In genomic region chr1:94028741-94029140, GRCm38 (mm10) we compare ENCODE assay signal across 32 mouse cellular contexts. TPM values are rescaled to one million over a fixed set of nuclear protein-coding genes. Genes with fewer than 3 reads are reported as not detected.
A peak's percentile ranks its signal among the peaks of the same experiment; 100 is the strongest.
DNase-seq lines count a peak whose midpoint lies in the region; TF ChIP-seq lines count a peak whose summit lies in the region.
"Had no signal": no experiment of that assay in that cellular context is flagged by ENCODE, and none has a peak within 500 bp of the region (broad histone marks: within the 10 kb centered on the region; RNA-seq: fewer than 3 reads in every experiment).

No protein-coding gene starts in this region.

- no peak overlapping the region for H3K4me3 ChIP-seq in lung, adult 2 months (replicated peaks; ENCODE audit: extremely low read depth, low read depth, low read length)
- H3K4me3 ChIP-seq: forebrain, embryonic 10.5 days; forebrain, embryonic 13.5 days; heart, adult 2 months; heart, embryonic 10.5 days; heart, embryonic 13.5 days; hindbrain, embryonic 12.5 days; hindbrain, embryonic 15.5 days had no signal

- intact Hi-C loops in heart, postnatal 25 days (cut with DNase I): no loop called here

- WGBS in lung, adult 2 months: 83% methylated on average over 2 of the region's 2 CpGs

- no peaks in the 10 kb centered on the region for H3K4me1 ChIP-seq in lung, adult 2 months (ENCODE audit: control insufficient read depth, insufficient read depth, low read length)
- H3K4me1 ChIP-seq: forebrain, embryonic 10.5 days; forebrain, embryonic 13.5 days; heart, embryonic 10.5 days; heart, embryonic 13.5 days; hindbrain, embryonic 12.5 days; hindbrain, embryonic 15.5 days had no signal

- peak; percentile 72 for DNase-seq in adrenal gland, adult 2 months
- no peak for DNase-seq in adrenal gland, postnatal 25 days
- peak; percentile 62 for DNase-seq in ovary, adult 18-20 months (ENCODE audit: low spot score)
- no peak for DNase-seq in ovary, postnatal 14 days (ENCODE audit: low spot score)
- peak; percentile 80 for DNase-seq in Muller cell, postnatal 12 days (ENCODE audit: inconsistent ontology term)
- DNase-seq in lung, adult 2 months: no peak
- no peak for DNase-seq in heart, postnatal 25 days (ENCODE audit: low spot score)
- DNase-seq: cerebellum, adult 18-20 months; cerebellum, adult 9-10 months; cerebellum, postnatal 14 days; gastrocnemius, postnatal 10 days; gastrocnemius, postnatal 36 days; heart, adult 2 months; heart, postnatal 14 days had no signal

- no peak for TF ChIP-seq CTCF in lung, adult 2 months (IDR thresholded peaks at IDR 0.05; ENCODE audit: insufficient read depth, low read length)

- TF ChIP-seq POLR2A in lung, adult 2 months (IDR thresholded peaks at IDR 0.05; ENCODE audit: borderline replicate concordance, extremely low read depth, low read depth, low read length): no peak

RNA-seq across cellular contexts. Expression of gene Neu4, which starts 8.5 kb away (rescaled TPM):
- total RNA-seq in adrenal gland, adult 2 months (2021): not detected
- not detected in 2 replicates for polyA plus RNA-seq in adrenal gland, adult 2 months (2012; rRNA removed)
- not detected in 2 replicates for total RNA-seq in adrenal gland, postnatal 25 days (2021)
- polyA plus RNA-seq in lung, adult 2 months (2012; rRNA removed): not detected in 2 replicates
- total RNA-seq in heart, postnatal 25 days (2021): not detected
- total RNA-seq: gastrocnemius, adult 18-20 months; gastrocnemius, postnatal 10 days; gastrocnemius, postnatal 36 days; granulocyte monocyte progenitor cell, adult 5-6 weeks; heart, adult 2 months; heart, postnatal 14 days; hematopoietic stem cell, adult 5-6 weeks; MEL had no signal
- polyA plus RNA-seq: C2C12; CD4-positive, CD25-positive, alpha-beta regulatory T cell, adult 4 months; embryonic facial prominence, embryonic 11.5 days; embryonic facial prominence, embryonic 14.5 days; forebrain, embryonic 10.5 days; forebrain, embryonic 13.5 days; forebrain, embryonic 16.5 days; heart, adult 2 months; heart, embryonic 10.5 days; heart, embryonic 16.5 days; hindbrain, embryonic 12.5 days; hindbrain, embryonic 15.5 days; intestine, embryonic 14.5 days; intestine, postnatal 0 days had no signal

RNA-seq across cellular contexts. Expression of gene Pdcd1, which starts 23.6 kb away (rescaled TPM):
- under 1 TPM in 1 of 2 experiments, not detected in 1; 0.14 TPM for total RNA-seq in adrenal gland, adult 2 months (2021)
- polyA plus RNA-seq in adrenal gland, adult 2 months (2012; rRNA removed): 0.11 and 0.17 TPM in 2 replicates
- not detected in 2 replicates for total RNA-seq in adrenal gland, postnatal 25 days (2021)
- 0.07 and 0.16 TPM in 2 replicates for polyA plus RNA-seq in lung, adult 2 months (2012; rRNA removed)
- not detected for total RNA-seq in heart, postnatal 25 days (2021)
- total RNA-seq: gastrocnemius, adult 18-20 months; gastrocnemius, postnatal 10 days; gastrocnemius, postnatal 36 days; granulocyte monocyte progenitor cell, adult 5-6 weeks; heart, adult 2 months; hematopoietic stem cell, adult 5-6 weeks; MEL had no signal
- polyA plus RNA-seq: C2C12; embryonic facial prominence, embryonic 11.5 days; forebrain, embryonic 13.5 days; forebrain, embryonic 16.5 days; heart, embryonic 10.5 days had no signal

RNA-seq across cellular contexts. Expression of gene Gal3st2c, which starts 38.4 kb away (rescaled TPM):
- total RNA-seq in adrenal gland, adult 2 months (2021): under 1 TPM; 0.09 to 0.17 TPM
- polyA plus RNA-seq in adrenal gland, adult 2 months (2012; rRNA removed): 0.01 TPM in 1 of 2 replicates, not detected in the other
- total RNA-seq in adrenal gland, postnatal 25 days (2021): 0.09 and 0.14 TPM in 2 replicates
- polyA plus RNA-seq in lung, adult 2 months (2012; rRNA removed): 0.03 TPM in 1 of 2 replicates, not detected in the other
- 1 to 10 TPM; 1.0 to 1.1 TPM for total RNA-seq in heart, postnatal 25 days (2021)
- total RNA-seq: granulocyte monocyte progenitor cell, adult 5-6 weeks; hematopoietic stem cell, adult 5-6 weeks had no signal
- polyA plus RNA-seq: C2C12; embryonic facial prominence, embryonic 11.5 days; embryonic facial prominence, embryonic 14.5 days; forebrain, embryonic 10.5 days; forebrain, embryonic 13.5 days; forebrain, embryonic 16.5 days; heart, embryonic 10.5 days; heart, embryonic 13.5 days; hindbrain, embryonic 12.5 days; hindbrain, embryonic 15.5 days; intestine, embryonic 14.5 days had no signal

Comparison
In these comparisons a context has a peak if more than half of its experiments do, and no peak if none do; other contexts are left out.
1. DNase-seq: peak in adrenal gland, adult 2 months (single experiment), ovary, adult 18-20 months (single experiment) and Muller cell, postnatal 12 days (single experiment); none in adrenal gland, postnatal 25 days (single experiment), ovary, postnatal 14 days (single experiment), lung, adult 2 months (single experiment) and heart, postnatal 25 days (single experiment).